Mouse (Mus musculus) MEL (cell line): ENCODE data around the gene Vgll4. TPM values are rescaled to one million over a fixed set of nuclear protein-coding genes. Genes with fewer than 3 reads are reported as not detected.

Source experiments
- DNase-seq: peaks from one replicate; pipeline ENCODE4 v3.0.0; 2011; ENCODE audit warnings: low read depth, low spot score
- H3K27ac ChIP-seq: 2 replicates; pipeline ENCODE4 v1.5.1; 2012; ENCODE audit warnings: low read depth, mild to moderate bottlenecking, control low read depth, low read length, moderate library complexity; ENCODE audit not compliant: control insufficient read depth
- H3K27me3 ChIP-seq, 2 experiments: fragments of 150-350 bp in 1 of 2; sonication (generic) in 1 of 2; 2 replicates each; pipeline ENCODE4 v1.6.1; 2012; ENCODE audit warnings: low read length in 2 of 2, mild to moderate bottlenecking in 2 of 2, improper control_type of control experiment in 1 of 2, moderate library complexity in 1 of 2; ENCODE audit not compliant: insufficient read depth in 2 of 2, control insufficient read depth in 1 of 2
- H3K36me3 ChIP-seq, 2 experiments: 2 replicates each; pipeline ENCODE4 v1.6.1; 2012 to 2014; ENCODE audit warnings: low read length in 2 of 2, improper control_type of control experiment in 1 of 2, inconsistent platforms in 1 of 2, mild to moderate bottlenecking in 1 of 2; ENCODE audit not compliant: insufficient read depth in 2 of 2, control insufficient read depth in 1 of 2
- H3K4me1 ChIP-seq, 2 experiments: fragments of 150-350 bp in 1 of 2; sonication (generic) in 1 of 2; 2 replicates each; pipeline ENCODE4 v1.6.1; 2012; ENCODE audit warnings: low read length in 2 of 2, improper control_type of control experiment in 1 of 2, mild to moderate bottlenecking in 1 of 2; ENCODE audit not compliant: insufficient read depth in 2 of 2, control insufficient read depth in 1 of 2
- H3K4me3 ChIP-seq, 2 experiments: fragments of 150-350 bp in 1 of 2; sonication (generic) in 1 of 2; 2 replicates each; pipeline ENCODE4 v1.5.1; 2012; ENCODE audit warnings: low read depth in 2 of 2, low read length in 2 of 2, mild to moderate bottlenecking in 2 of 2, moderate library complexity in 2 of 2, control low read depth in 1 of 2, improper control_type of control experiment in 1 of 2; ENCODE audit not compliant: control insufficient read depth in 1 of 2, insufficient read depth in 1 of 2
- H3K79me2 ChIP-seq: 2 replicates; pipeline ENCODE4 v1.6.1; 2012; ENCODE audit warnings: mild to moderate bottlenecking, low read length, moderate library complexity; ENCODE audit not compliant: control insufficient read depth, poor library complexity, insufficient read depth
- H3K9ac ChIP-seq: 2 replicates; pipeline ENCODE4 v1.6.1; 2012; ENCODE audit warnings: low read depth, mild to moderate bottlenecking, control low read depth, low read length, moderate library complexity; ENCODE audit not compliant: control insufficient read depth, poor library complexity, severe bottlenecking
- H3K9me3 ChIP-seq: fragments of 150-350 bp; sonication (generic); replicated peaks from 2 replicates; pipeline ENCODE4 v1.6.1; 2012; ENCODE audit warnings: mild to moderate bottlenecking, low read length, improper control_type of control experiment, moderate library complexity; ENCODE audit not compliant: insufficient read depth
- BHLHE40 ChIP-seq: IDR thresholded peaks from 2 replicates; pipeline ENCODE4 v1.6.1; 2012; ENCODE audit warnings: low read depth, mild to moderate bottlenecking, inconsistent platforms, low read length, improper control_type of control experiment, borderline replicate concordance
- CHD1 ChIP-seq: IDR thresholded peaks from 2 replicates; pipeline ENCODE4 v1.6.1; 2012; ENCODE audit warnings: low read depth, mild to moderate bottlenecking, inconsistent platforms, low read length, improper control_type of control experiment
- CTCF ChIP-seq, 3 experiments: IDR thresholded peaks in 2 of 3; conservative IDR thresholded peaks in 1 of 3; 2 replicates each; pipeline ENCODE4 v1.5.1; 2011 to 2012; ENCODE audit warnings: low read length in 3 of 3, low read depth in 2 of 3, mild to moderate bottlenecking in 2 of 3, improper control_type of control experiment in 1 of 3, inconsistent platforms in 1 of 3, mixed read lengths in 1 of 3, moderate library complexity in 1 of 3; ENCODE audit not compliant: control insufficient read depth in 1 of 3, insufficient read depth in 1 of 3, poor library complexity in 1 of 3, severe bottlenecking in 1 of 3
- E2F4 ChIP-seq: IDR thresholded peaks from 2 replicates; pipeline ENCODE4 v1.6.1; 2011; ENCODE audit warnings: low read depth, low read length, improper control_type of control experiment, borderline replicate concordance
- ELF1 ChIP-seq: IDR thresholded peaks from 2 replicates; pipeline ENCODE4 v1.6.1; 2014; ENCODE audit warnings: low read depth, mild to moderate bottlenecking, inconsistent platforms, low read length, improper control_type of control experiment, moderate library complexity
- EP300 ChIP-seq, 2 experiments: IDR thresholded peaks; 2 replicates each; pipeline ENCODE4 v1.6.1; 2011; ENCODE audit warnings: improper control_type of control experiment in 2 of 2, low read length in 2 of 2, low read depth in 1 of 2, mild to moderate bottlenecking in 1 of 2
- GATA1 ChIP-seq: IDR thresholded peaks from 2 replicates; pipeline ENCODE4 v1.6.1; 2011; ENCODE audit warnings: low read depth, low read length, improper control_type of control experiment
- HCFC1 ChIP-seq: IDR thresholded peaks from 2 replicates; pipeline ENCODE4 v1.6.1; 2012; ENCODE audit warnings: low read depth, mild to moderate bottlenecking, inconsistent platforms, low read length, improper control_type of control experiment, moderate library complexity
- JUND ChIP-seq: IDR thresholded peaks from 2 replicates; pipeline ENCODE4 v1.6.1; 2011; ENCODE audit warnings: low read depth, mild to moderate bottlenecking, improper control_type of control experiment, low read length
- MAFK ChIP-seq: IDR thresholded peaks from 2 replicates; pipeline ENCODE4 v1.6.1; 2011; ENCODE audit warnings: low read depth, mild to moderate bottlenecking, low read length, improper control_type of control experiment, borderline replicate concordance
- MAZ ChIP-seq: IDR thresholded peaks from 2 replicates; pipeline ENCODE4 v1.6.1; 2012; ENCODE audit warnings: low read depth, mild to moderate bottlenecking, inconsistent platforms, low read length, improper control_type of control experiment
- MYB ChIP-seq: IDR thresholded peaks from 2 replicates; pipeline ENCODE4 v1.6.1; 2011; ENCODE audit warnings: mild to moderate bottlenecking, low read depth, low read length, improper control_type of control experiment
- MYC ChIP-seq: IDR thresholded peaks from 2 replicates; pipeline ENCODE4 v1.6.1; 2011; ENCODE audit warnings: low read depth, mild to moderate bottlenecking, low read length, improper control_type of control experiment, moderate library complexity
- POLR2A ChIP-seq, 2 experiments: IDR thresholded peaks; 2 replicates each; pipeline ENCODE4 v1.6.1; 2011 to 2012; ENCODE audit warnings: low read length in 2 of 2, mild to moderate bottlenecking in 2 of 2, control low read depth in 1 of 2, improper control_type of control experiment in 1 of 2, low read depth in 1 of 2, moderate library complexity in 1 of 2; ENCODE audit not compliant: control insufficient read depth in 1 of 2, insufficient read depth in 1 of 2, poor library complexity in 1 of 2
- POLR2AphosphoS2 ChIP-seq: IDR thresholded peaks from 2 replicates; pipeline ENCODE4 v1.6.1; 2011; ENCODE audit warnings: low read length, improper control_type of control experiment
- POLR2AphosphoS5 ChIP-seq: IDR thresholded peaks from 2 replicates; pipeline ENCODE4 v1.6.1; 2012; ENCODE audit warnings: low read depth, borderline replicate concordance, mild to moderate bottlenecking, inconsistent platforms, low read length, moderate library complexity, mixed read lengths
- RAD21 ChIP-seq: IDR thresholded peaks from 2 replicates; pipeline ENCODE4 v1.6.1; 2011; ENCODE audit warnings: mild to moderate bottlenecking, low read depth, low read length, improper control_type of control experiment
- RCOR1 ChIP-seq: IDR thresholded peaks from 2 replicates; pipeline ENCODE4 v1.6.1; 2012; ENCODE audit warnings: low read depth, mild to moderate bottlenecking, inconsistent platforms, low read length, improper control_type of control experiment
- SMC3 ChIP-seq: IDR thresholded peaks from 2 replicates; pipeline ENCODE4 v1.6.1; 2011; ENCODE audit warnings: low read depth, low read length, improper control_type of control experiment
- TCF12 ChIP-seq: IDR thresholded peaks from 2 replicates; pipeline ENCODE4 v1.6.1; 2014; ENCODE audit warnings: low read depth, mild to moderate bottlenecking, inconsistent platforms, low read length, improper control_type of control experiment, moderate library complexity
- UBTF ChIP-seq: IDR thresholded peaks from 2 replicates; pipeline ENCODE4 v1.6.1; 2012; ENCODE audit warnings: low read depth, mild to moderate bottlenecking, inconsistent platforms, low read length, improper control_type of control experiment, moderate library complexity, borderline replicate concordance; ENCODE audit not compliant: insufficient read depth
- ZC3H11A ChIP-seq: IDR thresholded peaks from 2 replicates; pipeline ENCODE4 v1.6.1; 2012; ENCODE audit warnings: low read depth, mild to moderate bottlenecking, inconsistent platforms, low read length, improper control_type of control experiment
- ZKSCAN1 ChIP-seq: IDR thresholded peaks from 2 replicates; pipeline ENCODE4 v1.6.1; 2012; ENCODE audit warnings: low read depth, mild to moderate bottlenecking, inconsistent platforms, low read length, improper control_type of control experiment, moderate library complexity
- ZMIZ1 ChIP-seq: IDR thresholded peaks from 2 replicates; pipeline ENCODE4 v1.6.1; 2012; ENCODE audit warnings: low read depth, mild to moderate bottlenecking, inconsistent platforms, low read length, improper control_type of control experiment, moderate library complexity
- ZNF384 ChIP-seq: IDR thresholded peaks from 2 replicates; pipeline ENCODE4 v1.6.1; 2012; ENCODE audit warnings: low read depth, mild to moderate bottlenecking, inconsistent platforms, low read length, improper control_type of control experiment
- polyA plus RNA-seq, 2 experiments: library from polyadenylated mRNA; stranded (reverse) in 1 of 2; unstranded in 1 of 2; fragments of >175 nt in 1 of 2; fragments of >200 nt in 1 of 2; gene quantifications; 2 replicates each; pipeline versions ENCODE4 v1.2.1 to v1.2.4; 2012; ENCODE audit warnings: low replicate concordance in 2 of 2, low read depth in 1 of 2; ENCODE audit not compliant: insufficient read length in 2 of 2, insufficient read depth in 1 of 2, missing spikeins in 1 of 2
- total RNA-seq: library from RNA; depleted of rRNA; stranded (reverse); fragments of 300-350 nt; gene quantifications from 2 replicates; pipeline ENCODE4 v1.2.3, GENCODE M21; 2012

Gene Vgll4
- total and polyA plus RNA-seq, 3 experiments, result 18.1 to 21.5 TPM; not detected in 1

- no peaks in the 10 kb centered on the region for H3K4me1 ChIP-seq
- no peak for DNase-seq
- H3K27ac ChIP-seq, result no peak overlapping the region
- H3K27me3 ChIP-seq, result no peaks in the 10 kb centered on the region
- H3K79me2 ChIP-seq, result no peaks in the 10 kb centered on the region
- TF ChIP-seq EP300 (IDR thresholded peaks at IDR 0.05; ENCODE audit: low read depth in 1 of 2, low read length in 2 of 2), result no peak
- TF ChIP-seq JUND, result no peak
- TF ChIP-seq RCOR1, result no peak
- TF ChIP-seq BHLHE40, result no peak
- no peak for TF ChIP-seq MAZ
- no peak for TF ChIP-seq MYC
- TF ChIP-seq E2F4, result no peak
- no peak for TF ChIP-seq HCFC1
- TF ChIP-seq POLR2A (IDR thresholded peaks at IDR 0.05; ENCODE audit: control insufficient read depth in 1 of 2, insufficient read depth in 1 of 2, low read depth in 1 of 2, low read length in 2 of 2, poor library complexity in 1 of 2), result no peak
- TF ChIP-seq GATA1, result no peak
- TF ChIP-seq RAD21, result no peak
- H3K36me3 ChIP-seq, result no peaks in the 10 kb centered on the region
- no peaks in the 10 kb centered on the region for H3K9me3 ChIP-seq
- H3K4me3 ChIP-seq, result no peak overlapping the region
- H3K9ac ChIP-seq, result no peak overlapping the region
Observed at GRCm38 (mm10) chr6:114838872-114839271, 130.9 kb downstream of the Vgll4 start.

- Histone ChIP-seq H3K36me3 (peaks cover 0 to 7% of the 10 kb centered on the region in 2 experiments; a peak in 2 of 4 replicates), H3K27ac (no peak overlapping the region), H3K9me3 (no peaks in the 10 kb centered on the region), H3K27me3 (no peaks in the 10 kb centered on the region), H3K4me1 (peaks cover 0 to 6% of the 10 kb centered on the region in 2 experiments; a peak in 3 of 4 replicates), H3K79me2 (no peaks in the 10 kb centered on the region)
- DNase-seq, result no peak
- TF ChIP-seq ZKSCAN1 (no peak), ZC3H11A (no peak), MAFK (no peak), E2F4 (no peak), GATA1 (no peak), ZNF384 (no peak), CTCF (IDR thresholded peaks at IDR 0.05 in 2 of 3, conservative IDR thresholded peaks at IDR 0.05 in 1 of 3; ENCODE audit: control insufficient read depth in 1 of 3, insufficient read depth in 1 of 3, low read depth in 2 of 3, low read length in 3 of 3, poor library complexity in 1 of 3, severe bottlenecking in 1 of 3) (no peak), POLR2AphosphoS2 (no peak), POLR2AphosphoS5 (no peak), RCOR1 (no peak), SMC3 (no peak), RAD21 (no peak), ELF1 (no peak), BHLHE40 (no peak), CHD1 (no peak), UBTF (no peak), MYB (no peak), TCF12 (no peak), MAZ (no peak), ZMIZ1 (no peak)
- TF ChIP-seq, all 39 proteins: peak for 0
- no peak overlapping the region for H3K4me3 ChIP-seq
- H3K9ac ChIP-seq, result no peak overlapping the region
Observed at GRCm38 (mm10) chr6:114836433-114836832, 133.4 kb downstream of the Vgll4 start.
